ENCODE assay signal across 18 mouse cellular contexts in the genomic region with DNA sequence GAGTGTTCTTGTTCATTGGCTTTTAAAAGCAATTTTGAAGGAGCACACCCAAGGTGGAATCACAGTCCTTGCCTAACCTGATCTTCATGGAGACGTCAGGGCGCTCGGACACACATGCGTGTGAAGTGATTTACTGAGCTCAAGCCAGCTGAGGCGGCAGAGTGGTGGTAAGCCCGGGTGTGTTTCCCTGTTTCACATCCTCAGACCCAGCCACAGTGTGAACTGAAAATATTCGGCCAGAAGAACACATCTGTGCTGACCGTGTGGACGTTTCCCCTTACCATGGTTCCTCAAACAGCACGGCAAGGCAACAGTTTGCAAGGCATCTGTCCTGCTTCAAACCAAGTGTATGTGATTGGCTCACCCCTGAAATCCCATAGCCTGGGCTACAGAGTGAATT.
DNase-seq lines count a peak whose midpoint lies in the region; ATAC-seq lines count a peak whose summit lies in the region.
"Had no signal": no experiment of that assay in that cellular context is flagged by ENCODE, and none has a peak within 500 bp of the region (broad histone marks: within the 10 kb centered on the region; RNA-seq: fewer than 3 reads in every experiment).

No protein-coding gene starts in this region.

- peaks cover 6% of the 10 kb centered on the region for H3K4me1 ChIP-seq in hindbrain, embryonic 12.5 days

- H3K27ac ChIP-seq in macrophage: peak overlapping the region; percentile 39
- no peak overlapping the region for H3K27ac ChIP-seq in hindbrain, embryonic 12.5 days
- H3K27ac ChIP-seq: forebrain, embryonic 15.5 days; hindbrain, embryonic 10.5 days; limb, embryonic 15.5 days; midbrain, embryonic 10.5 days; neural tube, embryonic 13.5 days had no signal

- no peak overlapping the region for H3K4me2 ChIP-seq in hindbrain, embryonic 12.5 days (replicated peaks)
- H3K4me2 ChIP-seq: forebrain, embryonic 15.5 days; limb, embryonic 15.5 days; neural tube, embryonic 13.5 days had no signal

- no peaks in the 10 kb centered on the region for H3K27me3 ChIP-seq in hindbrain, embryonic 12.5 days
- H3K27me3 ChIP-seq: forebrain, embryonic 15.5 days had no signal

- H3K36me3 ChIP-seq in macrophage (ENCODE audit: inconsistent target): no peaks in the 10 kb centered on the region
- no peaks in the 10 kb centered on the region for H3K36me3 ChIP-seq in hindbrain, embryonic 12.5 days
- H3K36me3 ChIP-seq: forebrain, embryonic 15.5 days; hindbrain, embryonic 10.5 days; limb, embryonic 15.5 days; midbrain, embryonic 10.5 days; neural tube, embryonic 13.5 days had no signal

- intact Hi-C loops in left cerebral cortex, postnatal 14 days (cut with DNase I): no loop called here

- no peak overlapping the region for H3K4me3 ChIP-seq in macrophage (ENCODE audit: inconsistent target)
- no peak overlapping the region for H3K4me3 ChIP-seq in hindbrain, embryonic 12.5 days
- H3K4me3 ChIP-seq: erythroblast, embryonic 14.5 days; forebrain, embryonic 15.5 days; hindbrain, embryonic 10.5 days; limb, embryonic 15.5 days; midbrain, embryonic 10.5 days; neural tube, embryonic 13.5 days had no signal

- H3K9me3 ChIP-seq in hindbrain, embryonic 12.5 days (replicated peaks): no peaks in the 10 kb centered on the region
- H3K9me3 ChIP-seq: forebrain, embryonic 15.5 days; hindbrain, embryonic 10.5 days; limb, embryonic 15.5 days; midbrain, embryonic 10.5 days; neural tube, embryonic 13.5 days had no signal

- no peak for ATAC-seq in hindbrain, embryonic 12.5 days (ENCODE audit: low FRiP score)
- no peak for ATAC-seq in erythroid progenitor cell, adult 5-6 weeks (replicated peaks; ENCODE audit: low FRiP score, poor library complexity, severe bottlenecking)
- ATAC-seq: forebrain, embryonic 15.5 days; lung, postnatal 0 days had no signal

- DNase-seq in left cerebral cortex, postnatal 14 days (ENCODE audit: low spot score in 2 of 2): peak; percentile 25 to 29
- DNase-seq in left cerebral cortex, adult 18-20 months (ENCODE audit: low spot score in 2 of 2): no peak
- peak; percentile 25 to 26 for DNase-seq in spleen, adult 18-20 months
- no peak for DNase-seq in spleen, adult 12 weeks (ENCODE audit: low spot score)
- DNase-seq: adrenal gland, adult 2 months; cerebellum, adult 11-12 months; cerebellum, postnatal 36 days; thymus, postnatal 14 days had no signal

- 6% methylated on average over 10 of the region's 10 CpGs for WGBS in macrophage (ENCODE audit: missing documents)
- 94% methylated on average over 10 of the region's 10 CpGs for WGBS in hindbrain, embryonic 12.5 days

- no peaks in the 10 kb centered on the region for H3K79me2 ChIP-seq in macrophage (ENCODE audit: inconsistent target)

- no peak overlapping the region for H3K9ac ChIP-seq in hindbrain, embryonic 12.5 days
- H3K9ac ChIP-seq: forebrain, embryonic 15.5 days; limb, embryonic 15.5 days; neural tube, embryonic 13.5 days had no signal

Comparison
In these comparisons a context has a peak if more than half of its experiments do, and no peak if none do; other contexts are left out.
1. DNase-seq: peak in left cerebral cortex, postnatal 14 days (2 of 2) and spleen, adult 18-20 months (2 of 2); none in left cerebral cortex, adult 18-20 months (0 of 2) and spleen, adult 12 weeks (single experiment).